In the genomic region with DNA sequence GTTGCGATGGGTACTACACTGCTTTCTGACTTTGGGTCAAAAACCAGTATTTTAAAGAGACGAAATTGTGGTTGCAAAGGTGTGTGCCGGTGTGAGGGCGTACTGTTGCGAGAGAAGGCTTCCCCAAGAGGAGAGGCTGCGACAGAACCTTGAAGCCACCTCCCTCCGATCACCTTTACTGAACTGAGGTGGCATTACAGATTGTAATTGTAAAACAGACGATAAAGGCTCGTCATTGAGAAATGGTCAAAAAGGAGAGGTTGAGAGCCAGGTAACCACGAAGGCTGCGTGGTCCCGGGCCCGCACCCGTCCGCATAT, we compare ENCODE assay signal across 9 mouse cellular contexts. TPM values are rescaled to one million over a fixed set of nuclear protein-coding genes. Genes with fewer than 3 reads are reported as not detected.
DNase-seq lines count a peak whose midpoint lies in the region; ATAC-seq and TF ChIP-seq lines count a peak whose summit lies in the region.
"Had no signal": no experiment of that assay in that cellular context is flagged by ENCODE, and none has a peak within 500 bp of the region (broad histone marks: within the 10 kb centered on the region; RNA-seq: fewer than 3 reads in every experiment).

No protein-coding gene starts in this region.

- no peak for DNase-seq in layer of hippocampus, adult 2 months (ENCODE audit: low spot score in 2 of 2)
- DNase-seq in layer of hippocampus, adult 9-10 months (ENCODE audit: low spot score): no peak
- no peak for DNase-seq in hindbrain, embryonic 10.5 days (ENCODE audit: low spot score)
- DNase-seq in urinary bladder, postnatal 10 days (ENCODE audit: low spot score): no peak
- no peak for DNase-seq in adrenal gland, postnatal 4 days (ENCODE audit: low spot score in 2 of 2)
- no peak for DNase-seq in gastrocnemius, postnatal 36 days

- H3K4me3 ChIP-seq in layer of hippocampus, adult 2 months: peak overlapping the region; percentile 75
- peak overlapping the region; percentile 81 for H3K4me3 ChIP-seq in bone marrow, adult 2 months (replicated peaks; ENCODE audit: control insufficient read depth, low read depth, low read length)
- peak overlapping the region; percentile 78 for H3K4me3 ChIP-seq in hindbrain, embryonic 10.5 days

- WGBS in bone marrow, adult 2 months: under 1% methylated on average over 15 of the region's 15 CpGs
- WGBS in hindbrain, embryonic 10.5 days: 2% methylated on average over 15 of the region's 15 CpGs

- no peaks in the 10 kb centered on the region; the same call in 1 of the 2 replicates for H3K4me1 ChIP-seq in bone marrow, adult 2 months (ENCODE audit: control insufficient read depth, insufficient read depth, low read length)
- H3K4me1 ChIP-seq in hindbrain, embryonic 10.5 days (replicated peaks): peaks cover 21% of the 10 kb centered on the region

- TF ChIP-seq CTCF in layer of hippocampus, adult 2 months (conservative IDR thresholded peaks at IDR 0.05): no peak
- no peak for TF ChIP-seq CTCF in bone marrow, adult 2 months (IDR thresholded peaks at IDR 0.05; ENCODE audit: control insufficient read depth, insufficient read depth, low read length)

- TF ChIP-seq POLR2A in bone marrow, adult 2 months (IDR thresholded peaks at IDR 0.05; ENCODE audit: borderline replicate concordance, control insufficient read depth, low read depth, low read length): no peak

- ATAC-seq in megakaryocyte progenitor cell, adult 5-6 weeks (replicated peaks; ENCODE audit: poor library complexity): peak; percentile 3; the same call in 1 of the 2 replicates

- H3K27ac ChIP-seq in layer of hippocampus, adult 2 months: peak overlapping the region; percentile 96
- peak overlapping the region; percentile 59 for H3K27ac ChIP-seq in bone marrow, adult 2 months (ENCODE audit: control insufficient read depth, insufficient read depth, low read depth, low read length, poor library complexity)
- peak overlapping the region; percentile 88 for H3K27ac ChIP-seq in hindbrain, embryonic 10.5 days

- intact Hi-C loops in gastrocnemius, postnatal 36 days (cut with DNase I): loop anchor here (2.0 kb wide), 1 partner anchor 85 kb away; no protein-coding TSS in a partner anchor

- H3K27me3 ChIP-seq in hindbrain, embryonic 10.5 days (ENCODE audit: insufficient read depth, poor library complexity, severe bottlenecking): no peaks in the 10 kb centered on the region

- H3K9me3 ChIP-seq in hindbrain, embryonic 10.5 days: no peaks in the 10 kb centered on the region

- H3K36me3 ChIP-seq in hindbrain, embryonic 10.5 days: no peaks in the 10 kb centered on the region

RNA-seq across cellular contexts. Expression of a gene that starts 0.6 kb away (rescaled TPM):
- total RNA-seq in layer of hippocampus, adult 2 months (2021): 10 to 100 TPM; 47.9 to 48.3 TPM
- 2.5 and 8.9 TPM in 2 replicates for polyA plus RNA-seq in bone marrow, adult 2 months (2011; ENCODE audit: insufficient read depth, insufficient read length, low replicate concordance, missing spikeins)
- polyA plus RNA-seq in hindbrain, embryonic 10.5 days (2016; fragmentation: Nextera tagmentation; extraction: Ambion mirVana): 17.4 and 19.9 TPM in 2 replicates
- total RNA-seq in megakaryocyte progenitor cell, adult 5-6 weeks (2015): 31.8 and 36.1 TPM in 2 replicates
- total RNA-seq in megakaryocyte progenitor cell, adult 5-6 weeks (2017): 17.1 and 21.6 TPM in 2 replicates
- total RNA-seq in adrenal gland, postnatal 4 days (2021): 10 to 100 TPM; 59.0 to 60.1 TPM
- total RNA-seq in gastrocnemius, postnatal 36 days (2021): 10 to 100 TPM in 1 of 2 experiments, 1 to 10 TPM in 1; 9.9 to 11.9 TPM

RNA-seq across cellular contexts. Expression of a gene that starts 18.2 kb away (rescaled TPM):
- not detected for total RNA-seq in layer of hippocampus, adult 2 months (2021)
- 2.1 TPM in 1 of 2 replicates, not detected in the other for polyA plus RNA-seq in bone marrow, adult 2 months (2011; ENCODE audit: insufficient read depth, insufficient read length, low replicate concordance, missing spikeins)
- 0.84 TPM in 1 of 2 replicates, not detected in the other for polyA plus RNA-seq in hindbrain, embryonic 10.5 days (2016; fragmentation: Nextera tagmentation; extraction: Ambion mirVana)
- total RNA-seq in megakaryocyte progenitor cell, adult 5-6 weeks (2015): not detected in 2 replicates
- total RNA-seq in megakaryocyte progenitor cell, adult 5-6 weeks (2017): not detected in 2 replicates
- 1 to 10 TPM in 1 of 2 experiments, under 1 TPM in 1; 0.73 to 1.3 TPM for total RNA-seq in adrenal gland, postnatal 4 days (2021)
- total RNA-seq in gastrocnemius, postnatal 36 days (2021): under 1 TPM; 0.44 to 0.77 TPM
- total RNA-seq: common myeloid progenitor, adult 5-6 weeks had no signal

RNA-seq across cellular contexts. Expression of a gene that starts 44.2 kb away (rescaled TPM):
- total RNA-seq in layer of hippocampus, adult 2 months (2021): 10 to 100 TPM; 62.7 to 64.7 TPM
- polyA plus RNA-seq in bone marrow, adult 2 months (2011; ENCODE audit: insufficient read depth, insufficient read length, low replicate concordance, missing spikeins): 80.2 and 101 TPM in 2 replicates
- 79.9 and 108 TPM in 2 replicates for polyA plus RNA-seq in hindbrain, embryonic 10.5 days (2016; fragmentation: Nextera tagmentation; extraction: Ambion mirVana)
- total RNA-seq in megakaryocyte progenitor cell, adult 5-6 weeks (2015): 250 and 274 TPM in 2 replicates
- total RNA-seq in megakaryocyte progenitor cell, adult 5-6 weeks (2017): 254 and 290 TPM in 2 replicates
- 100 to 1,000 TPM; 101 to 112 TPM for total RNA-seq in adrenal gland, postnatal 4 days (2021)
- total RNA-seq in gastrocnemius, postnatal 36 days (2021): 10 to 100 TPM; 34.9 to 55.0 TPM
